Mouse (Mus musculus) gastrocnemius, postnatal 4 days (tissue): ENCODE measurements around the gene Myef2. TPM values are rescaled to one million over a fixed set of nuclear protein-coding genes. Genes with fewer than 3 reads are reported as not detected.
"Not testable (repeated sequence)": the region's sequence is repeated elsewhere in the genome, so short reads cannot be mapped to it uniquely, and the experiment has no call there.

Experiments
- DNase-seq, 2 experiments: peaks; one replicate each; pipeline ENCODE4 v3.0.0; 2021 to 2022; ENCODE audit warnings: low spot score in 2 of 2, mixed read lengths in 2 of 2
- long read RNA-seq, 2 experiments: library from polyadenylated mRNA; stranded (forward); transcript quantifications; one replicate each; pipeline ENCODE4 v2.0.0; 2021
- total RNA-seq, 2 experiments: library from RNA; stranded (reverse); gene quantifications; 2 replicates each; pipeline ENCODE4 v1.2.3; 2021

The Myef2 gene
- total RNA-seq: 10 to 100 TPM; 33.7 to 37.5 TPM
- long read RNA-seq, experiment 1, partial matches to known transcripts: 8 of 26 reads
- long read RNA-seq, experiment 1, other reads (novel, unspliced or antisense): 18 of 26 reads
- long read RNA-seq, experiment 2, partial matches to known transcripts: 1 of 20 reads
- long read RNA-seq, experiment 2, other reads (novel, unspliced or antisense): 19 of 20 reads

DNA sequence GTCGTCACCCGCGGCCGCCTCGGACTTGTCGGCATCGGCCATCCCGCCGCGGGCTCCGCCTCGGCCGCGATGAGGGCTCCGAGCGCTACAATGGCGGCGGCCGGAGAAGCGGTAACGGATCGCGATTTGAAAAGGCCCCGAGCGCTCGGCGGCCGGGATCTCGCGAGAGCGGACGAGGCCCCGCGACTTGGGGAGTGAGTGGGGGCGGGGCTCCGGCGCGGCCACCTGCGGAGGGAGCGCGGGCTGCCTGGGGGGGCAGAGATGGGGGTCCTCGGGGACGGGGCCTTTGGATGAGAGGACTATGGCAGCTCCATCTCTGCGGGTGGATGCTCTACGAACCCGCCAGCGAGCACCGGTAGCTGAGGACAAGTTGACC is at the start of gene Myef2:
Gene Myef2, minus strand, starts transcription at position 185 of the 376 bp plus-strand sequence.
- peak; percentile 81 to 88 for DNase-seq

DNA sequence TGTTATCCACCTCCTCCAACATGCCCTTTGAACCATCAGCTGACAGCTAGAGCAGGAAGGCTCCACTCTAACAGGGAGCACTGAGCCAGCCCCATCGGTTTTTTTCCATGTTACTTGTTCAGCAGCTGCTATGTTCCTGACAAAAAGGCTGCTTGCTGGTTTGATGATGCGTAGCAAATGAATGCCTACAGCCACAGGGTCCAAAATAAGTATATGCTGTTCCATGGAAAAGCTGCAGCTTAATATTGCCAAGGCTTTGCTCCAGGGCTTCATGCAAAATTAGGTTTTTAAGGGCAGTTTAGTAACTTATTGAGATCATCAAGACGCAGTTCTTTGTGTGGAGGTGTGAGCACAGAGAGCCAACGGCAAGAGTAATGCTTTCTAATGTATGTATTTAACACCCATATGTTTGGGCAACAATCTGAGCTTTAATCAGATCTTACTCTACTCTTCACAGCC is 38.6 kb upstream of the Myef2 start:
- DNase-seq: no peak

DNA sequence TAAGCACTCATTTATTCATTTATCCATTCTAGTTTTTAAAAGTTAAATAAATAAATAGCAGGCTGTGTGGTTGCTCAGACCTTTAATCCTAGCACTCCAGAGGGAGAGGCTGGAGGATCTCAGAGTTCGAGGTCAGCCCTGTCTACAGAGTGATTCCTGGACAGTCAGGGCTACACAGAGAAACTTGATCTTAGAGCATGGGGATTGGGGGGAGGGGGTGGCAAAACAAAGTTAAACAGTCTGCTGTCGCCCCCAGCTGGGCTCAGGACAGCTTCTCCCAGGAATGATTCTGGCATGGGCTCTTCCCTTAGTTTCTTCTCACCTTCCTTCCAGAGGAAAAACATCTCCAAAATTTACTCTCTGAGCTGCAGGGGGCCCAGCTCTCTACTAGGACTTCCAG is 32.0 kb upstream of the Myef2 start:
- DNase-seq: no peak

DNA sequence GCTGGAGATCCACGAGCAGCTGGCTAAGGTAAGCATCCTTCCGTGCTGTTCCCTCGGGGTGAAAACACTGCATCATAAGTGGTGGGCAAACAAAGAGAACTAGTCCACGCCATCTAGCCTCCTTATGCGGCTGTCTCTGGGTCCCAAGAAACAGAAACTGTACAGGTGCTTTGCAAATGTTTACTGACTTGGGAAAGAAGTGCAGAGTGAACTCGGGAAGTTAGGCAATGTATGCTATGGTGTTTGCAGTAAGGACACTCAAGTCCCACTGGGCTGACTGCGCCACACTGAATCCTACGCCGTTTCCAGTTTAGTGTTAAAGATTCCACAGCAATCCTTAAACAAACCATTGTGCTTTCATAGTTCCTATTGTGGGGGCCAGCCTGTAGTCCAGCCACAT is 30.8 kb upstream of the Myef2 start:
- DNase-seq: no peak

DNA sequence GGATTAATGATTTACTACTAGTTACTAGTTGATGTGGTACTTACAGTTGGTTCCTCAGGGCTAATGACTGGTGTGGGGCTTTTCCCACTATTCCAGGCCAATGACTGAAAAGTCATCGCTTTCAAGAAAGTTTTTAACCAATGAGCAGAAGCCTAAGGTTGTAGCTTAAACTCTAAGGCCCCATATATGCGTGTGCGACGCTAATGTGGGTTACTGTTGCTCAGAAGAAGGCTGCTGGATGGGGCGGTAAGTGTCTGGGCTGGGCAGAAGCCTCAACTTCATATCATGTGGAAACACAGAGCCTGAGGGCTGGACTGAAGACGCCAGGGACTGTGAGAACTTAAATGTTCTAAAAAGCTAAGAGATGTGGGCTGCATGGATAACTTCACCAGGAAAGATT is 28.9 kb upstream of the Myef2 start, which contains the start of gene Slc12a1:
Gene Slc12a1, plus strand, starts transcription at position 118 of the 400 bp plus-strand sequence.
- no peak for DNase-seq

DNA sequence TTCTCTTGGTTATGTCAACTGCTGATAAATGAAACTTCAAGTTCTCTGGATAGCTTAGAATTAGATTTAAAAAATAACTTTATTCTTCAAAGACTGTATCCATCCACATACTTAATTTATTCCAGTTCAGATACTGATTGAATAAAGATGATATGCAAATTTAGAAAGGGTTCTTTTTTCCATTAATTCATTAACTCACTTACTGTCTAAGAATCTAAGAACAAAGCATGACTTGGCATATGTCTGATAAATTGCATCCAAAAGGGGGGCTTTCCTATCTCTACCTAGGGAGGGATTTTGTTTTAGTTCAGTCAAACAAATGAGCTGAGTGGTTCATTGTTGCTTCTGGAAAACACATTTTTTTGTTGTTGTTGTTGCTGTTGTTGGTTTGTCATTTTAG is 18.9 kb upstream of the Myef2 start:
- DNase-seq: no peak

DNA sequence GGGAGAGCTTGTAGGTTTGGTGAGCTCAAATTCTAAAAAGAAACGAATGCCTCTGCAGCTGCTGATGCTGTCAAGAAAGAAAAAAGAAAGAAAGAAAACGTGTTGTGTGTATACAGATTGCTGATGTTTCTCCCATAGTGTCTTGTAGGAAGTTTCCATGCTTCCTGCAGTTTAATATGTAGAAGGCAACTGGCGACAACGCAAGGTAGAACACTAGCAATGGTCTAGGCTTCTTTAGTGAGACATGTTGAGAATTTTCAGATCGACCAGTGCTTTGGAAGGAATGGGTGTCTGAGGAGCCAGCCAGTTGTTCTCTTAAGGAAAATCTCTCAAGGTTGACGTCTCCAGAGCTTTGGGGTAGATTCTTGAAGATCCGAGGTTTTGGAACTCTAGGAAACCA is 13.4 kb upstream of the Myef2 start:
- DNase-seq: no peak

DNA sequence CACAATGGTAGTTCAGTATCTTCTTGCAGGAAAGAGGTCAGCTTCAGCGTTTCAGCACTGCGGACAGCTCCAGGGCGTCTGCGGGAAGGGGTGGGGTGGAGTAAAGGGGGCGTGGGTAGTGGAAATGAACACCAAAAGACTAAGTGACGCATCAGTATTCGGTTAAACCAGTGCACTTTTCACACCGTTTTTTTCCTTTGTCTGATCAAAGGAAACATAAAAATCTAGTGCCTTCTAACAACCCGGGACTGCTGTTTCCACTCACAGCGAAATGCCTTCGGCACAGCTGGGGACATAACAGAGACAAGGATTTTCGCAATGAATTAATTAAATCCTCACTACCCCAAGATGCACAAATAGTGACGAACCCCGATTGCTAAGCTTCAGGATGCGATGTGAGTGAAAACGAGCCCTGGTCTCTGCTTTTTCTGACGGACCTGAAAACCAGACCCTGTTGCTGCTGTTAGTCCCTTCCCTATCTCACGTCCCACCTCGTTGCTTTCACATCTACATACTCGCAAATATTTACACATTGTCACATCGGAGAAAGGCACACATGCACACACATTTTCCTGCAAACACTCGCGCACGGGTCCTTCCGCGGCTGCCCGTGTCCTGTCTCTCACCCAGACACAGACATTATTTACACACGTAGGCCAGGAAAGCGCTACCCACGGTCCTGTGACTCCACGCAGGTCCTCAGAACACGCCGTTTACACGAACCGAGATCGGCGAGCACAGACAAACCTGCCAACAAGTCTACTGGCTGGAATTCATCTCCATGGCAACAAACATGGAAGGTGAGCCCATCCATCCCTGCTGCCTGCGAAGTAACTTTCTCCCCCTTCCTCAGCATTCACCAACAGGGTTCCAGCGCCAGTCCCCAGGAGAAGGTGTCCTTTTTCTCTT is 12.7 kb upstream of the Myef2 start, which contains the start of gene Ctxn2:
Gene Ctxn2, plus strand, starts transcription at position 790 of the 909 bp plus-strand sequence.
- DNase-seq: peak; percentile 56 to 83

DNA sequence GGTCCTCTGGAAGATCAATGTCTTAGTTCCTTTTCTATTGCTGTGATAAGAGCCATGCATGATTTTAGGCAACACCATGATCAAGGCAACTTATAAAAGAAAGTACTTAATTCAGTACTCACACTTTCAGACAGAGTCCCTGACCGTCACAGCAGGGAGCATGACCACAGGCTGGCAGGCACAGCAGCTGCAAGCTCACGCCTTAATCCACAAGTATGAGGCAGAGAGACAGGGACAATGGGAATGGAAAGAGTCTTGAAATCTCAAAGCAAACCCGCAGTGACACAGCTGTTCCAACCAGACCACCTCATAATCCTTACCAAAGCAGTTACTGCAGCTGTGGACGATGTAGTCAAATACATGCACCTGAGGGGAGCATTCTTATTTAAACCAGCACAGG is 10.7 kb upstream of the Myef2 start:
- DNase-seq: no peak

DNA sequence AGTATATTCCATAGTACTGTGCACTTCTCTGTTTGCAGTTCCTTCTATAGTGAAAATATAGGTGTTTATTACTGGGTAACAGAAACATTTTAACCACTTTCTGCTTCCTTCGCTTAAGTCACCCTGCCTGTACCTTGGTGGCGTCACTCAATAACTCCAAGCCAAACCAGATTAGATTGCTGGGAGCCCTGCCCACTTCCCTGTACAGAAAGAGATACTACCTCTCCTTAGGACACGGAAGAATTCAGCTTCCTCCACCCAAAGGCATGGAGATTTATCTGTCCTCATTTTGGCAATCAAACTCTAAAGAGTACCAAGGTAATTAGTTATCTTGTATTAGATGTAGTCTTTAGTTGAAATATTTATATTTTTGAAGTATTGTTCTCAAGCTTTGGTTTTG is 3.3 kb upstream of the Myef2 start:
- DNase-seq: no peak

DNA sequence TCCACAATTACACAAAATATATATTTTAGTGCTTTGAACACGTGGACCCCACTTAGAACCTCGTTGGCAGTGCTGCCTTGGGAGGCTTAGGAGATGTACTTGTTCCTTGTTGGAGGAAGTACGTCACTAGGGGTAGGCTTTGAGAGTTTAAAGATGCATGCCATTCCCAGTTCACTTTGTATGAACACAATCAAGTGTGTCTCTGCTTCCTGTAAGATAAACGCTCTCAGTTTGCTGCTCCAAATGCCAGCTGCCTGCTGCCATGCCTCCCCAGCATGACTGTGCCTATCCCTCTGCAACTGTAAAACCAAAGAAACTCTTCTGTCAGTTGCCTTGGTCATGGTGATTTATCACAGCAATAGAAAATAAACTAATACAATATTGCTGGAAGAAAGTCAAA is 2.4 kb upstream of the Myef2 start:
- no peak for DNase-seq

DNA sequence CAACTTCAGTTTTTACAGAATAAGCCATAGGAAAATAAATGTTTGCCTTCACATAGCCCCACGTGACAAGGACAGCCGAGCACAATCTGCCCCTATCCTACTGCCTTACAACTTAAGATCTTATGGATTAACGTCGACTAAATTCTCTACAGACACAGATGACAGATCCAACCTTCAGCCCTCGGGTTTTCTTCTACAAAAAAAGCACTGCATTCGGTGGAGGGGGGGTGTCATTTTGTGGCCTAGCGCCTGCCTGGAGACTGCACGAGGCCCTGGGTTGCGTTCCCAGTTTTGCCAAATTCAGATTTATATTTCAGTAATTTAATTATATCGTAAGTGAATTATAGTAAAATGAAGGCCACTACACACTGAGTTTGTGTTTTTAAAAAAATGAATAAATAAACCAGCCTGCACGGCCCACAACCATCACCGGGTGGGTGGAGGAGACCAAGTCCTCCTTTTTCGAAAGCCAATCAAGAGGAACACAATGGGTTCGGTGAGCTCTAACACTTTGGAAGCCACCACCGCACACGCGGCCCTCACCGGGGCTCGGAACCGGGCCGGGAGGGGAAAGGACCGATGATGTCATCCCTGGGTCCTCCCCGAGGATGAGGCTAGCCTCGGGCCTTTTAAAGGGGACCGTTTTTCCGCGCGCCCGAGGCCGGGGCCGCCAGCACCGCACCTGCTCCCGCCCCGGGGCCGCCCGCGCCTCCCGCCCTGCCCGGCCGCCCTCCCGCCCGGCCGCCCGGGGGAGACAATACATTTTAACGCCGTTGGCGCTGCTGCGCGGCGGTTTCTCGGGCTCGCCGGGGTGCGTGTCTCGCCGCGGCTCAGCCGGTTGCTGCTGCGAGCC is 611 bp downstream of the Myef2 start:
- DNase-seq: peak; percentile 36 to 52

DNA sequence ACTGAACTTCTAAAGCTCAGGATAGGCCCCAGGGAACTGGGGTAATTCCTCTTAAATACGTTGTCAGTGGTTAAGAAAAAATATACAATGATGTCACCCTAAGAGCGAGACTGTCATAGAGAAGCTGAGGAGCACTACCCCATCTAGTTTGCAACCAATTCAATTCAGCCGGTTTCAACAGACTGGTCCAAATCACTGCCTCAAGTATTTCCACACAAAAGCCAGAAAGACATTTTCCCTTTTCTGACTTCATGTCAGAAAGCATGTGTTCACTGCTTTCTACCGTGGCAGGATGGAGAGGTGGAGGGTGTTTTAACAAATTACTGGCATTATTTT is 1.2 kb downstream of the Myef2 start:
- no peak for DNase-seq

DNA sequence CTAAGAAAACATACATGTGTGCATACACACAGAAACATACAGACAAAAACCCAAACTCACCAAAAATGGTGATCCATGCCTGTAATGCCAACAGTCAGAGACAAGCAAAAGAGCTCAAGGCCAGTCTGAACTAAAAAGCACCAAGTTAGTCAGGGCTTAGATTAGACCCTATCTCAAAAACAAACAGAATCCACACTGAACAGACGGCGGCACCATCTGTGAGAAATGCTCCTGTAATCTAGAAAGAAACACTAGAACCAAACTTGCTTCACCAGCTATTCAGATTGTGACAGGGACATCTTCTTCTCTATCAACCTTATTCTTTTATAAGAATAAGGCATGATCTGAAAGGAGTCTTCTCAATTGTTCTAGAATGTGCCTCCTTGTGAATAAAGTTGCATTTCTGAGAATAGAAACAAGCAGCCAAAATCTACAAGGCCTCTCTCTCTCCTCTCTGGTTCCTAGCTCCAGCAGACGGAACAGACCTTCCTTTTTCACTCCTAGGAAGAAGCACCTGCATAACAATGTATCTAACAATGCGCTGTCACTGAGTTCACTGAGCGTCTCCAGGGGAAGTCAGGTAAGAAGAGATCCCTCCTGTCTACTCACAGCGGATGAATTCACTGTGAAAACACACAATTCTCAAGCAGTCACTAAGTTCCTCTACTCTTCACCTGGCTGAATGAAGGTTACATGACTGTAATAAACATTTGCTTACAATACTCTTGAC is 3.9 kb downstream of the Myef2 start:
- no peak for DNase-seq

DNA sequence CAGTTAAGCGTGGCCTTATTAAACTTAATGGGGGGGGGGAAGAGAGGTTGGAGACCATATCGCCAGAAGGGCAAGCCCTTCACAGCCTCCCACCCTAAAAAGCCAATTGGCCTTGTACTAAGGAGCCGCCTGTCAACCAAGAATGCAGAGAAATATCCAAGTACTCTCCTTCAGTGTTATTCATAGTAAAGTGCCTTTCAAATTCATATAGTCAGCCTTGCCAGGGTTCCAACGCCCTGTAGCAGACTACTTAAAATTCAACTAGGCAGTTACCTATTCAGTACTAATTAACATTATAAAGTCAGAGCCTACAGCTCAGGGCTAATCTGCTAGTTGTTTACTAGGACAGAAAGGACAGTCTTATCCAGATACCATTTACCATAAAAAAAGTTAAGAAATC is 16.9 kb downstream of the Myef2 start:
- DNase-seq: not testable (repeated sequence)

DNA sequence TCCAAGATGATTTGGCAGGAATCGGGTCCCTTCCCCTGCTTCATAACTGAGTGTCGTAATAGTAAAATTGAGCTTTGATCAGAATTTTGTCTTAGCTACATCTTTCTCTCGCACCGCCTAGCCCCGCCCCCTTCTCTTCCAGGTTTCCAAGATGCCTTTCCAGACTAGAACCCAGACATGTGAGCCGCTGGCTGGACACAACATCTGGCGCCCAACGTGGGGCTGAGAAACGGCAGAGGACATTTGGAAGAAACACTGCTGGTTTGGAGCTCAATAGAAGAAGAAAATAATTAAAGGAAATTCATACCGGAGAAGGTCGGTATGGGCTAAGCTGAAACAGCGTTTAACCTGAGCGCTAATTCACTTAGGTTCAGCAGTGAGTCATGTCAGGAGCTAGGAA is 19.0 kb downstream of the Myef2 start:
- DNase-seq: not testable (repeated sequence)

DNA sequence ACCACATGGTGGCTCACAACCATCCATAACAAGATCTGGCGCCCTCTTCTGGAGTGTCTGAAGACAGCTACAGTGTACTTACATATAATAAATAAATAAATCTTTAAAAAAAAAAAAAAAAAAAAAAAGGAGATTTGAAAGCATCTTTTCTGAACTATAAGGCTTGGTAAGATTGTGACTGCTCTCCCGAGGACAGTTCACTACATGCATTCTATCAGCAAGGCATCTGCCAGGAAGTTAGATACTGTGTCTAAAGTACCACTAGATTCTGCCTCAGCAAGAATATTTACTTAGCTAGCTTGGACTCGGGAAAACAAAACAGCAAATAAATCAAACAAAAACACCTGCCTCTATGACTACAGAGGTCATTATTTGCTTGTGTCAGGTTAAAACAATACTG is 31.3 kb downstream of the Myef2 start:
- DNase-seq: not testable (repeated sequence)

DNA sequence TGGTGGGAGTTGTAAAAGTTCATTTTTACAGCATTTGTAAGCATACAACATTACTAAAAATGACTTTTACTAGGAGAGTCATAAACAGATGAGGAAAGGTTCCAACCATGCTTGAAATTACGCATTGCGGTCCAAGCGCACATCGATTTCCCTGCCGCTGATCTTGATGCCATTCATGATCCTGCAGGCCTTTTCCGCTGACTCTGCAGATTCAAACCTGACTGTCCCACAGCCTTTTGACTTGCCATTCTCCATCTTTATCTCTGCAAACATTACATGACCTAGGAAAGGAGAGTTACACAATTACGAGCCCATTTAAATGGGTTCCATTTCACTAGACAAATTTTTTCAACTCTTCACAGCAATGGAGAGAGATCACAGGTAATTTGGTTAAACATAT is 34.7 kb downstream of the Myef2 start:
- no peak for DNase-seq

DNA sequence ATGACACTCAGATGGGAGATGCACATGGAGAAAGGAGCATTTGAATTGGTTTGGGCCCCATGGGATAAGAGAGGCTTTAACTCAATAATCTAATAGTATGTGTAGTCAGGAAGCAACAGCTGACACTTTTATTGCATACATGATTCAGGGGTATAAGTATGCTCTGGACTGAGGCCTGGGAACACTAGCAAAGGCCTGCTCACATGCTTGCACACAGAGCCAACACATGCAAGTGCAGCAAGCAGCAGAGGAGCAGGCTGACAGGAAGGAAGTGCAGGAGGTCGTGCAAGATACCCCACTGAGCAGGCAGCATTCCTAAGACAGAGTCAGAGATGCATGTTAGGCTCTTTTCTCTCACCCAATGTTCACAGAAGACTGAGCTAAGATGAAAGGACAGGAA is 39.6 kb downstream of the Myef2 start:
- no peak for DNase-seq

DNA sequence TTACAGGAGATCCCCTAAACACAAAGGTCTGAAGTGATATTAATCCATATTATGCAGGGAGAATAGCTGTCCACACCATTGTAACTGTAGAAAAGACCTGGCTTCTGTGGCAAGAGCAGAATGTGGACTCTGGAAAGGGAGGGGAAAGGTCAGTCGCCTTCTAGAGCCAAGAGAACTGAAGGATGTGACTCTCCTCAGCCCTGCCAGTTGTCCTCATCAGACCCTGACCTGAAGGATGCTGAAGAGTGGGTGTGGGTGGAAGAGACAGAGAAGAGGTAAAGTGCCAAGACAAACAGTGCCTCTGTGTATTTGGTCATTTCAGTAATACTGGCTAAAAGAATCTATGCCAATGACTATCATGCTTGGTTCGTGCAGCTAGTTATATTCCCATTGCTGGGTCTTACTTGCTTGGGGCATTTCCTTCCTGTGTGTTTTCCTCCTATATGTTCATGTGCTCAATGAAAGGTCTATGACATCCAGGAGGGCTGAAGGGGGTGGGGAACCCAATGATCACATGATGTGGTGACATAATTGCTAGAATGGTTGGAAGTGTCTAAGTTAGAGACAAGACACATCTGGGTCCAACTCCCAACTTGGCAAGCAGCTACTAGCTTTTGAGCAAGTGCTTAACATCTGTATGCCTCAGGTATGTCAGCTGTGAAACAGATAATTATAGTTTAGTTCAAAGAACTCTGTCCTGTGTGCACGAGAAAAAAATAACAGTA is 50.2 kb downstream of the Myef2 start:
- no peak for DNase-seq
